Mouse (Mus musculus): ENCODE results near the gene Trmt13.
"Not testable (repeated sequence)": the region's sequence is repeated elsewhere in the genome, so short reads cannot be mapped to it uniquely, and the experiment has no call there.

Gene Trmt13

GRCm38 (mm10) chr3:116614295-116614892 lies at the start of gene Trmt13:
Trmt13 (minus strand) TSS chr3:116614587.
- peak; percentile 14 for DNase-seq

- peak; percentile 100 for DNase-seq
Measured at GRCm38 (mm10) chr3:116662463-116662863, 48.1 kb upstream of the Trmt13 start, which contains the start of gene Mfsd14a. Mfsd14a (minus strand) TSS chr3:116662677.

- DNase-seq, result no peak
Measured at GRCm38 (mm10) chr3:116661870-116662414, 47.6 kb upstream of the Trmt13 start.

GRCm38 (mm10) chr3:116661288-116661869 lies 47.0 kb upstream of the Trmt13 start:
- DNase-seq, result no peak

- no peak for DNase-seq
Measured at GRCm38 (mm10) chr3:116659856-116660430, 45.6 kb upstream of the Trmt13 start.

- DNase-seq, result no peak
Measured at GRCm38 (mm10) chr3:116658928-116659565, 44.7 kb upstream of the Trmt13 start.

GRCm38 (mm10) chr3:116656184-116656965 lies 42.0 kb upstream of the Trmt13 start:
- no peak for DNase-seq

GRCm38 (mm10) chr3:116654051-116654450 lies 39.7 kb upstream of the Trmt13 start:
- not testable (repeated sequence) for DNase-seq

GRCm38 (mm10) chr3:116653278-116653945 lies 39.0 kb upstream of the Trmt13 start:
- no peak for DNase-seq

GRCm38 (mm10) chr3:116652033-116652446 lies 37.7 kb upstream of the Trmt13 start:
- DNase-seq, result no peak

- no peak for DNase-seq
Measured at GRCm38 (mm10) chr3:116650698-116651097, 36.3 kb upstream of the Trmt13 start.

- no peak for DNase-seq
Measured at GRCm38 (mm10) chr3:116648805-116649204, 34.4 kb upstream of the Trmt13 start.

GRCm38 (mm10) chr3:116646387-116646786 lies 32.0 kb upstream of the Trmt13 start:
- no peak for DNase-seq

- DNase-seq, result no peak
Measured at GRCm38 (mm10) chr3:116642373-116642772, 28.0 kb upstream of the Trmt13 start.

- no peak for DNase-seq
Measured at GRCm38 (mm10) chr3:116641811-116642371, 27.5 kb upstream of the Trmt13 start.

- DNase-seq, result no peak
Measured at GRCm38 (mm10) chr3:116640024-116640423, 25.6 kb upstream of the Trmt13 start.

GRCm38 (mm10) chr3:116638572-116638971 lies 24.2 kb upstream of the Trmt13 start:
- DNase-seq, result no peak

- DNase-seq, result no peak
Measured at GRCm38 (mm10) chr3:116637693-116638476, 23.5 kb upstream of the Trmt13 start.

- DNase-seq, result no peak
Measured at GRCm38 (mm10) chr3:116635799-116636198, 21.4 kb upstream of the Trmt13 start.

GRCm38 (mm10) chr3:116634853-116635252 lies 20.5 kb upstream of the Trmt13 start:
- no peak for DNase-seq

- no peak for DNase-seq
Measured at GRCm38 (mm10) chr3:116634091-116634490, 19.7 kb upstream of the Trmt13 start.
